Mouse (Mus musculus) lung, postnatal 0 days (tissue): Measurements from ENCODE around the gene Tspan12. TPM values are rescaled to one million over a fixed set of nuclear protein-coding genes. Genes with fewer than 3 reads are reported as not detected.
"Not testable (repeated sequence)": the region's sequence is repeated elsewhere in the genome, so short reads cannot be mapped to it uniquely, and the experiment has no call there.

Experiments used
- ATAC-seq: fragments of 200-750 bp; cut with Nextera tagmentation; 2 replicates; pipeline ENCODE4 v1.8.0; 2017; ENCODE audit warnings: moderate library complexity
- DNase-seq: peaks from one replicate; pipeline ENCODE4 v3.0.0-alpha.2; 2016; ENCODE audit warnings: low spot score
- H3K27ac ChIP-seq: fragments of 300-500 bp; sonication (generic); 2 replicates; pipeline ENCODE4 v1.5.1; 2014; ENCODE audit warnings: antibody characterized with exemption, mild to moderate bottlenecking, low read length, mixed read lengths
- H3K27me3 ChIP-seq: fragments of 300-500 bp; sonication (generic); replicated peaks from 2 replicates; pipeline ENCODE4 v1.6.1; 2014; ENCODE audit warnings: low read length, mixed read lengths; ENCODE audit not compliant: insufficient read depth
- H3K36me3 ChIP-seq: fragments of 300-500 bp; sonication (generic); 2 replicates; pipeline ENCODE4 v1.6.1; 2014; ENCODE audit warnings: low read length, mixed read lengths; ENCODE audit not compliant: insufficient read depth
- H3K4me1 ChIP-seq: fragments of 300-500 bp; sonication (generic); 2 replicates; pipeline ENCODE4 v1.6.1; 2014; ENCODE audit warnings: antibody characterized with exemption, low read depth, low read length, mixed read lengths; ENCODE audit not compliant: insufficient read depth
- H3K4me2 ChIP-seq: fragments of 300-500 bp; sonication (generic); replicated peaks from 2 replicates; pipeline ENCODE4 v1.6.1; 2014; ENCODE audit warnings: low read depth, mild to moderate bottlenecking, low read length, moderate library complexity, mixed read lengths
- H3K4me3 ChIP-seq: fragments of 300-500 bp; sonication (generic); 2 replicates; pipeline ENCODE4 v1.5.1; 2014; ENCODE audit warnings: low read depth, low read length
- H3K9ac ChIP-seq: fragments of 300-500 bp; sonication (generic); replicated peaks from 2 replicates; pipeline ENCODE4 v1.6.1; 2014; ENCODE audit warnings: low read depth, mild to moderate bottlenecking
- H3K9me3 ChIP-seq: fragments of 300-500 bp; sonication (generic); 2 replicates; pipeline ENCODE4 v1.6.1; 2016; ENCODE audit warnings: low read length, mixed read lengths
- CTCF ChIP-seq: IDR thresholded peaks from 2 replicates; pipeline ENCODE4 v1.5.1; 2016; ENCODE audit warnings: antibody characterized with exemption, mild to moderate bottlenecking
- EP300 ChIP-seq: IDR thresholded peaks from 2 replicates; pipeline ENCODE4 v1.6.1; 2016; ENCODE audit warnings: antibody characterized with exemption, mild to moderate bottlenecking, control low read depth
- WGBS: fragments of 180-500 bp; shearing (Covaris S2); extraction: QIAGEN DNeasy Blood & Tissue Kit; methylation state at CpG from one replicate; pipeline ENCODE4 v1.1.7; 2014; 5-methylcytosine and 5-hydroxymethylcytosine counted together
- polyA plus RNA-seq: library from polyadenylated mRNA; unstranded; fragments of >200 nt; fragmentation: Nextera tagmentation; extraction: Ambion mirVana; gene quantifications from 2 replicates; pipeline ENCODE4 v1.2.1, GENCODE M21; 2015

Gene Tspan12
- polyA plus RNA-seq, 1 experiment from 2014 or later = 85.5 TPM

DNA sequence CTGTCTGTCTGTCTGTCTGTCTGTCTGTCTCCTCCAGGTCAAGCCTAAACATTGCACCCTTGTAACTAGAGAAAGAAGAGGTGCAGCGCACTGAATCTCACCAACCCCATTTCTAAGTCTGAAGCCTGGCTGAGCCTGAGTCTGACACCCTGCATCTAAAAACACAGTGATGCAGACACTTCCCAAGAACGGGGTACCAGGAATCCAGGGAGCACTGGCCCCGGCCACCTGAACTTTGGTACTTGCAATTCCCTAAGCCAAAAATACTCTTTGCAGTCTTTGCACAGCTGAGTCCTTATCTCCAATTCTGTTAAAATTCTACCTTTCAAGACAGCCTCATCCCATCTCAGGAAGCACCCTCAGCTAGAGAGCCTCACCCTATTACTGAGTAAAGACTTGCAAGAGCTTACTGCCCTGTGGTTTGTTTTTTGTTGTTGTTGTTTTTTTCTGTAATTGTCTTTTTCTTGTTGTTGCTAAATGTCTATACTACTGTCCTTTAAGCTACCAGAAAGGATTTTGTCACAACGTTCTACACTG is 61.7 kb downstream of the Tspan12 start:
- no peaks in the 10 kb centered on the region for H3K9me3 ChIP-seq
- ATAC-seq (no peak), DNase-seq (no peak)
- H3K4me2 ChIP-seq = no peak overlapping the region
- H3K9ac ChIP-seq = no peak overlapping the region
- TF ChIP-seq EP300 = no peak
- TF ChIP-seq CTCF = no peak
- H3K27me3 ChIP-seq = no peaks in the 10 kb centered on the region
- no peaks in the 10 kb centered on the region for H3K4me1 ChIP-seq
- no peaks in the 10 kb centered on the region for H3K36me3 ChIP-seq
- H3K27ac ChIP-seq = no peak overlapping the region
- WGBS = 62% methylated on average over 4 of the region's 4 CpGs
- no peak overlapping the region for H3K4me3 ChIP-seq

DNA sequence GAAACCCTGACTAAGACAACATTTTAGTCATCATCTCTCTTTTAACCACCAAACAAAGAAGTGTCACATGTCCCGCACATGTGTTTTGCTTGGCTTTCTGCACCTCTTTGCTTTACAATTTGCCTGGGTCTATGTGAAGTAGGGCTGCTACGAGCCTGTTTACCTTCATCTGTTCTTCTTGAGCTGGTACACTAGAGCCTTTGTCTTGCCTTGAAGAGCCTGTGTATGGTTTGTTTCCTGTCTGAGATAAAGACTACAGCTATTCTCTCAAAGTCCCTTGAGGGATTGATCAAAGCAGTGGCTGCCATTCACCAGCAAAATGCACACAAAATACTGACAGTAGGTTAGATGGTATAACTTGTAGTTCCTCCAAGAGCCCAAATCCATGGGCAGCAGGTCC is 62.3 kb downstream of the Tspan12 start:
- no peak for DNase-seq
- Histone ChIP-seq H3K4me2 (no peak overlapping the region), H3K9me3 (no peaks in the 10 kb centered on the region), H3K36me3 (no peaks in the 10 kb centered on the region), H3K27ac (no peak overlapping the region), H3K4me1 (no peaks in the 10 kb centered on the region), H3K9ac (no peak overlapping the region), H3K27me3 (no peaks in the 10 kb centered on the region), H3K4me3 (no peak overlapping the region)
- 56% methylated on average over 2 of the region's 2 CpGs for WGBS
- ATAC-seq = no peak
- TF ChIP-seq CTCF = no peak
- TF ChIP-seq EP300 = no peak

DNA sequence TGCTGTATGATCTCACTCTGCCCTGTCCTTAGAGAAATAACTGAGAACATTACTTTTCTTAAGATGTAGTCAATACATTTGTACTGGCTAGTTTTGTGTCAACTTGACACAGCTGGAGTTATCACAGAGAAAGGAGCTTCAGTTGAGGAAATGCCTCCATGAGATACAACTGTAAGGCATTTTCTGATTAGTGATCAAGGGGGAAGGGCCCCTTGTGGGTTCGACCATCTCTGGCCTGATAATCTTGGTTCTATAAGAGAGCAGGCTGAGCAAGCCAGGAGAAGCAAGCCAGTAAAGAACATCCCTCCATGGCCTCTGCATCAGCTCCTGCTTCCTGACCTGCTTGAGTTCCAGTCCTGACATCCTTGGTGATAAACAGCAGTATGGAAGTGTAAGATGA is 62.7 kb downstream of the Tspan12 start:
- H3K4me2 ChIP-seq, DNase-seq, H3K4me3 ChIP-seq, H3K27ac ChIP-seq, H3K9me3 ChIP-seq, ATAC-seq, H3K9ac ChIP-seq, H3K4me1 ChIP-seq, H3K36me3 ChIP-seq, H3K27me3 ChIP-seq: not testable (repeated sequence)
- 64% methylated on average over 1 of the region's 1 CpGs for WGBS

DNA sequence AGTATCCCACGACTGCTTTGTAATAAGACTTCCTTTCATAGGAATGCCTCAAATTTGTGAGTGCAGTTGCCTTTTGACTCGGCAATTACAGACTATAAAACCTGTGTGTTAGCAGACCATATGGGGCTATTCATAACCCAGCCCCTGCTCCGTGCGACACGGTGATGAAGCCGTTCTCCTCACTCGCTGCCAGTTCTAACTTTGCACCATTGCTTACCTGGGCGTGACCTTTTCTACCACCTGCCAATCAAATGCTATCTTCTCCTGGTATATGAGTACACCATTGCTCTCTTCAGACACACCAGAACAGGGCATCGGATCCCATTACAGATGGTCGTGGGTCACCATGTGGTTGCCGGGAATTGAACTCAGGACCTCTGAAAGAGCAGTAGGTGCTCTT is 64.6 kb downstream of the Tspan12 start:
- ATAC-seq = no peak
- 75% methylated on average over 11 of the region's 11 CpGs for WGBS

DNA sequence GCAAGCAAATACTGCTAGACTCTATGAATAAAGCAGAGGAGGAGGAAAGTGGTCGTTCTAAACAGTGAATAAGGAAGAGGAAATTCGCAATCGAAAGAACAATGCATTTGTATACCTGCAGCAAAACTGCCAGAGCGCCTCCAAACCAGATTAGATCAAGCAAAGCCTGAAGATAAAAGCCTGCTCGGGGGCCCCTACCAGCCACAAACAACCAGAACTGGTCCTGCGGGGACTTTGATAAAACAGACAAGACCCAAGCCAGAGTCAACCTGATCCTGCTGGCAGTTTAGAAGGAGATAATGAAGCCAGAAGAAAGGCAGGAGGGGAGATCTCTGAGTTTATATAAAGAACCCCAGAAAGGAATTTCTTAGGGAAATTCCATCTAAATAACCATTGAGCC is 65.0 kb downstream of the Tspan12 start:
- no peaks in the 10 kb centered on the region for H3K36me3 ChIP-seq
- no peaks in the 10 kb centered on the region for H3K27me3 ChIP-seq
- no peak overlapping the region for H3K27ac ChIP-seq
- ATAC-seq = no peak
- H3K4me2 ChIP-seq = no peak overlapping the region
- WGBS = 53% methylated on average over 6 of the region's 6 CpGs
- no peaks in the 10 kb centered on the region for H3K9me3 ChIP-seq
- no peak for TF ChIP-seq EP300
- no peak for TF ChIP-seq CTCF
- no peak overlapping the region for H3K9ac ChIP-seq
- H3K4me3 ChIP-seq = no peak overlapping the region
- no peak for DNase-seq
- no peaks in the 10 kb centered on the region for H3K4me1 ChIP-seq

More for the DNA sequence above, 64.6 kb downstream of the Tspan12 start:
- Histone ChIP-seq H3K27ac (no peak overlapping the region), H3K4me3 (no peak overlapping the region), H3K36me3 (no peaks in the 10 kb centered on the region), H3K9ac (no peak overlapping the region), H3K4me1 (no peaks in the 10 kb centered on the region), H3K9me3 (no peaks in the 10 kb centered on the region), H3K4me2 (no peak overlapping the region), H3K27me3 (no peaks in the 10 kb centered on the region)
- no peak for TF ChIP-seq CTCF
- no peak for TF ChIP-seq EP300
- DNase-seq = no peak

DNA sequence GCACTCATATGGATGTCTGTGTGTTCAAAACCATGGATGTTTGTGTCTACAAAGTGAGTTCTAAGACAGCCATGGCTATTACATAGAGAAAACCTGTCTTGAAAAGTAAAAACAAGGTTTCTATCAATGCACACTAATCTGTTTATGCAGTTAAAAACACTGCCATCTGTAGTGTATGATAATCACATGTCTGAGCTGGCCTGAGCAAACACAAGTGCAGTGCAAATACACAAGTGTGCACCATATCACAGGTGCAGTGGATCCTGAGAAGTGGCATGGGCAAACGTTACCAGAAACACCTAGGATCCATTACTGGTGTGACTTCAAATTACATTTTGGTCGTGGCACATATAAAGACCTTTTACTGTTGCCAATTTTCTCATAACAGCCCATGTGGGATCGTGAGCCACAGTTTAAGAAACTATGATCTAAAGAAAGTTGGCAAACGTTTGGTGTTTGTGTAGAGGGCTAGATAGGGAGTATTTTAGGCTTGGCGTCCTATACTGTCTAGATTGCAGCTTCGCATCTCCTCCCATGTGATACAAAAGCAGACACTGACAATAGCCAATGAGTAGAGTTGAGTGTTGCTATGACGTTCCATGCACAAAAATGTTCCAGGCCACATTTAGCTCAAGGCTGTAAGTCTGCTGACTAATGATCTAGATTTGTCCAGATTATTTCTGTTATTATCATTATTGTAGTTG is 78.0 kb downstream of the Tspan12 start:
- no peaks in the 10 kb centered on the region for H3K9me3 ChIP-seq
- H3K36me3 ChIP-seq = no peaks in the 10 kb centered on the region
- DNase-seq (no peak), ATAC-seq (no peak)
- H3K4me1 ChIP-seq = no peaks in the 10 kb centered on the region
- TF ChIP-seq CTCF = no peak
- no peak for TF ChIP-seq EP300
- no peak overlapping the region for H3K27ac ChIP-seq
- no peak overlapping the region for H3K4me2 ChIP-seq
- H3K9ac ChIP-seq = no peak overlapping the region
- H3K4me3 ChIP-seq = no peak overlapping the region
- no peaks in the 10 kb centered on the region for H3K27me3 ChIP-seq
- 70% methylated on average over 7 of the region's 7 CpGs for WGBS

DNA sequence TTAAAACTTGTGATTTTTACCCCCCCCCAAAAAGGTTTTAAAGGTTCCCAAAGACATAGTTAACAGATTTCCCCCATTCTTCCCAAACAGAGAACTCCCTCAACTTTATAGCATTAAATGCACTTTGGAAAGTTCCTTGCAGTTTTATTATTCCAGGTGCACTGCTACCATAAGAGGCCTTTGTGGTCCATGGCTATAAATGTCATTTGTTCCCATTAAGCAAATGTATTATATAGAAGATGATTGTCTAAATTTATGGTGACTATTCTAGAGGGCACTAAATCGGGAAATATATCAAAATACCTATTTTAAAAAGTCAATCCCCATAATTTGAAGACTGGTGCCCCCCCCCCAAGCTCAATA is 82.9 kb downstream of the Tspan12 start:
- DNase-seq (no peak), ATAC-seq (no peak)
- 68% methylated on average over 1 of the region's 1 CpGs for WGBS

More for the DNA sequence above, 82.9 kb downstream of the Tspan12 start:
- Histone ChIP-seq H3K4me2 (no peak overlapping the region), H3K27me3 (no peaks in the 10 kb centered on the region), H3K4me3 (no peak overlapping the region), H3K27ac (no peak overlapping the region), H3K9me3 (no peaks in the 10 kb centered on the region), H3K9ac (no peak overlapping the region), H3K4me1 (no peaks in the 10 kb centered on the region), H3K36me3 (no peaks in the 10 kb centered on the region)
- TF ChIP-seq EP300 (no peak), CTCF (no peak)
